Comparison of ENCODE assay signal across 30 mouse cellular contexts in the genomic region with DNA sequence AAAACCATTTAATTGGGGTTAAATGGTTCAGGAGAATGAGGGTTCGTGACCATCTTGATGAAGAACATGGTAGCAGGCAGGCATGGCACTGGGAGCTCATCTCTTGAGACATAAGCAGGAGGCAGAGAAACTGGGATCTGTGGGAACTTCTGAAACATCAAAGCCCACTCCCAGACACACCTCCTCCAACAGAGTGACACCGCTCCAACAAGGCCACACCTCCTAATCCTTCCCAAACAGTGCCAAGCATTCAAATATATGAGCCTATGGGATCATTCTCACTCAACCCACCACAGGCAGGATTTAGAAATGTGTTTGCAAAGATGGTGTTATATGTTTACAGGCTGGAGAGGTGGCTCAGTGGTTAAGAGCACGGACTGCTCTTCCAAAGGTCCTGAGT.
"Had no signal": no experiment of that assay in that cellular context is flagged by ENCODE, and none has a peak within 500 bp of the region (broad histone marks: within the 10 kb centered on the region; RNA-seq: fewer than 3 reads in every experiment).

No protein-coding gene starts in this region.

- DNase-seq: left cerebral cortex, postnatal 4 days; liver; liver, embryonic 13.5 days; liver, postnatal 0 days; lung, adult 18-20 months; lung, adult 2 months; lung, embryonic 14.5 days; lung, postnatal 10 days; lung, postnatal 14 days; lung, postnatal 36 days; lung, postnatal 4 days had no signal

- H3K9me3 ChIP-seq: limb, embryonic 10.5 days; limb, embryonic 12.5 days; limb, embryonic 13.5 days; limb, embryonic 15.5 days; liver, embryonic 12.5 days; liver, embryonic 13.5 days; liver, embryonic 15.5 days; lung, embryonic 15.5 days; midbrain, embryonic 10.5 days; midbrain, embryonic 12.5 days; midbrain, embryonic 13.5 days; midbrain, embryonic 15.5 days had no signal

- H3K4me2 ChIP-seq: limb, embryonic 12.5 days; limb, embryonic 13.5 days; limb, embryonic 15.5 days; liver, embryonic 11.5 days; liver, embryonic 12.5 days; liver, embryonic 13.5 days; liver, embryonic 15.5 days; lung, embryonic 14.5 days; lung, embryonic 15.5 days; midbrain, embryonic 12.5 days; midbrain, embryonic 13.5 days; midbrain, embryonic 15.5 days had no signal

- H3K4me3 ChIP-seq: left cerebral cortex, adult 2 months; limb, embryonic 10.5 days; limb, embryonic 12.5 days; limb, embryonic 13.5 days; limb, embryonic 15.5 days; liver, embryonic 12.5 days; liver, embryonic 13.5 days; liver, embryonic 15.5 days; lung, embryonic 15.5 days; megakaryocyte, embryonic 14.5 days; midbrain, embryonic 10.5 days; midbrain, embryonic 12.5 days; midbrain, embryonic 13.5 days; midbrain, embryonic 15.5 days; myocyte had no signal

- H3K27me3 ChIP-seq: limb, embryonic 12.5 days; limb, embryonic 13.5 days; limb, embryonic 15.5 days; liver, embryonic 12.5 days; liver, embryonic 13.5 days; liver, embryonic 15.5 days; megakaryocyte, embryonic 14.5 days; midbrain, embryonic 12.5 days; midbrain, embryonic 13.5 days; midbrain, embryonic 15.5 days had no signal

- H3K36me3 ChIP-seq: limb, embryonic 10.5 days; limb, embryonic 12.5 days; limb, embryonic 13.5 days; limb, embryonic 15.5 days; liver, embryonic 12.5 days; liver, embryonic 13.5 days; liver, embryonic 15.5 days; lung, embryonic 15.5 days; midbrain, embryonic 10.5 days; midbrain, embryonic 12.5 days; midbrain, embryonic 13.5 days; midbrain, embryonic 15.5 days had no signal

- ATAC-seq: liver, embryonic 12.5 days; liver, postnatal 0 days; lung, postnatal 0 days; midbrain, embryonic 13.5 days; midbrain, embryonic 15.5 days; midbrain, embryonic 16.5 days had no signal

- H3K27ac ChIP-seq: left cerebral cortex, adult 2 months; limb, embryonic 10.5 days; limb, embryonic 12.5 days; limb, embryonic 13.5 days; limb, embryonic 15.5 days; liver, embryonic 12.5 days; liver, embryonic 13.5 days; liver, embryonic 14.5 days; liver, embryonic 15.5 days; lung, embryonic 15.5 days; macrophage; midbrain, embryonic 10.5 days; midbrain, embryonic 12.5 days; midbrain, embryonic 13.5 days; midbrain, embryonic 15.5 days had no signal

- H3K9ac ChIP-seq: limb, embryonic 12.5 days; limb, embryonic 13.5 days; limb, embryonic 15.5 days; liver, embryonic 12.5 days; liver, embryonic 13.5 days; liver, embryonic 14.5 days; liver, embryonic 15.5 days; liver, postnatal 0 days; lung, embryonic 14.5 days; lung, embryonic 15.5 days; midbrain, embryonic 12.5 days; midbrain, embryonic 13.5 days; midbrain, embryonic 15.5 days had no signal
